Mouse (Mus musculus) midbrain, embryonic 15.5 days (tissue): ENCODE data around the gene Armc5. TPM values are rescaled to one million over a fixed set of nuclear protein-coding genes. Genes with fewer than 3 reads are reported as not detected.

ENCODE experiments used
- ATAC-seq: fragments of 200-750 bp; cut with Nextera tagmentation; replicated peaks from 2 replicates; pipeline ENCODE4 v1.8.0; 2017; ENCODE audit warnings: moderate TSS enrichment
- H3K27ac ChIP-seq: fragments of 300-500 bp; sonication (generic); 2 replicates; pipeline ENCODE4 v1.5.1; 2015; ENCODE audit warnings: mild to moderate bottlenecking, inconsistent platforms
- H3K27me3 ChIP-seq: fragments of 300-500 bp; sonication (generic); replicated peaks from 2 replicates; pipeline ENCODE4 v1.6.1; 2015; ENCODE audit warnings: inconsistent platforms
- H3K36me3 ChIP-seq: fragments of 300-500 bp; sonication (generic); replicated peaks from 2 replicates; pipeline ENCODE4 v1.6.1; 2015; ENCODE audit warnings: inconsistent platforms
- H3K4me1 ChIP-seq: fragments of 300-500 bp; sonication (generic); 2 replicates; pipeline ENCODE4 v1.6.1; 2015; ENCODE audit warnings: inconsistent platforms
- H3K4me2 ChIP-seq: fragments of 300-500 bp; sonication (generic); 2 replicates; pipeline ENCODE4 v1.6.1; 2015; ENCODE audit warnings: inconsistent platforms, mild to moderate bottlenecking, moderate library complexity
- H3K4me3 ChIP-seq: fragments of 300-500 bp; sonication (generic); 2 replicates; pipeline ENCODE4 v1.5.1; 2015; ENCODE audit warnings: mild to moderate bottlenecking, inconsistent platforms
- H3K9ac ChIP-seq: fragments of 300-500 bp; sonication (generic); 2 replicates; pipeline ENCODE4 v1.6.1; 2015; ENCODE audit warnings: mild to moderate bottlenecking, inconsistent platforms
- H3K9me3 ChIP-seq: fragments of 300-500 bp; sonication (generic); 2 replicates; pipeline ENCODE4 v1.6.1; 2016; ENCODE audit warnings: inconsistent platforms
- WGBS: fragments of 180-500 bp; shearing (Covaris S2); methylation state at CpG from one replicate; pipeline ENCODE4 v1.1.7; 2015; ENCODE audit warnings: mixed read lengths; 5-methylcytosine and 5-hydroxymethylcytosine counted together
- polyA plus RNA-seq: library from polyadenylated mRNA; unstranded; fragments of >200 nt; fragmentation: Nextera tagmentation; extraction: Ambion mirVana; gene quantifications from 2 replicates; pipeline ENCODE4 v1.2.1, GENCODE M21; 2015

Armc5 gene
- polyA plus RNA-seq, 1 experiment from 2014 or later, result 14.2 TPM

GRCm38 (mm10) chr7:128236426-128236825, 716 bp upstream of the Armc5 start:
- no peaks in the 10 kb centered on the region for H3K27me3 ChIP-seq
- H3K4me2 ChIP-seq, result no peak overlapping the region; the same call in 1 of the 2 replicates
- no peaks in the 10 kb centered on the region; the same call in 1 of the 2 replicates for H3K36me3 ChIP-seq
- H3K4me3 ChIP-seq, result peak overlapping the region; percentile 69; the same call in 1 of the 2 replicates
- peaks cover 23% of the 10 kb centered on the region for H3K4me1 ChIP-seq
- 92% methylated on average over 13 of the region's 13 CpGs for WGBS
- H3K9me3 ChIP-seq, result no peaks in the 10 kb centered on the region
- no peak overlapping the region for H3K9ac ChIP-seq
- ATAC-seq, result no peak
- H3K27ac ChIP-seq, result peak overlapping the region; percentile 99; the same call in 1 of the 2 replicates

- 0% methylated on average over 25 of the region's 25 CpGs for WGBS
- peak overlapping the region; percentile 93 for H3K4me2 ChIP-seq
- H3K27ac ChIP-seq, result peak overlapping the region; percentile 99
- H3K36me3 ChIP-seq, result peaks cover 2% of the 10 kb centered on the region; the same call in 1 of the 2 replicates
- H3K4me1 ChIP-seq, result peaks cover 23% of the 10 kb centered on the region
- H3K9ac ChIP-seq, result peak overlapping the region; percentile 72
- no peak for ATAC-seq
- H3K9me3 ChIP-seq, result no peaks in the 10 kb centered on the region
- H3K27me3 ChIP-seq, result no peaks in the 10 kb centered on the region
- peak overlapping the region; percentile 69 for H3K4me3 ChIP-seq
These were observed 418 bp downstream of the Armc5 start for GRCm38 (mm10) chr7:128237593-128237926.

DNA sequence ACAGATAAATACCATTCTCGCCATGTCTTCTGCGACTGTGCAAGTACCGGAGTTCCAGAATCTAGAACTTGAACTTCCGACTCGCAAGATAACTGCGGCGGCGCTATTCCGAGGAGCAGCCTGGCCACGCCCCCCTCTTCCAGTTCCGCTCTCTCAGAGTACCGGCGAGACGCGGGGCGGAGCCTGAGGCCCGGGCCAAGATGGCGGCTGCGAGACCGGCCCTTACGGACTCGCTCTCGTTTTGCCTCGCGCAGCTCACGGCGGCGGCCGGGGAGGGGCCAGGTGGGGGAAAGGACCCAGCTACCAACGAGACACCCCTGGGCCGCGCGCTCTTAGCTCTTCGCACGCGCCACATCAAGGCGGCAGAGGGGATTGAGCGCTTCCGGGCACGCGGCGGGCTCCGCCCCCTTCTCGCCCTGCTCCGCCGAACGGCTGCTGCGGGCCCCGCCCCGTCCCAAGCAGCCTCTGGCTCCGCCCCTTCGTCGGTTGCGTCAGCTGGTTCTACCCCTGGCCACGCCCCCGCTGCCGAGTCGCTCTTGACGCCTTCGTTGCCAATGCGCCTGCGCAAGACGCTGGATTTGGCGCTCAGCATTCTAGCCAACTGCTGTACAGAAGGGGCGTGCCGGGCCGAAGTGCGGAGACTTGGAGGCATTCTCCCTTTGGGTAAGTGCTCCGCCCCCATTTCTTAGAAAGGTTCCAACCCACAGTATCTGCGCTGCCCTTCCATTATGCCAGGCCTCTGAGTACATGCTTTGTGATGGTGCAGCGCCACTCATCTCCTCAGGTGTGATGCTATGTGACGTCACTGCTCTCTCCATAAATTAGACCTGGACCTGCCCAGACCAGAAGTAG, 1.0 kb downstream of the Armc5 start, which contains the start of gene 9130023H24Rik:
Gene 9130023H24Rik (minus strand): TSS at position 105 of the 852 bp plus-strand sequence.
- H3K9ac ChIP-seq, result peak within 1 kb of the TSS; percentile 72
- no peaks in the 10 kb centered on the region for H3K27me3 ChIP-seq
- H3K4me1 ChIP-seq, result peaks cover 23% of the 10 kb centered on the region
- peak; percentile 93 for ATAC-seq
- H3K4me3 ChIP-seq, result peak within 1 kb of the TSS; percentile 69
- peak within 1 kb of the TSS; percentile 99 for H3K27ac ChIP-seq
- peak within 1 kb of the TSS; percentile 93 for H3K4me2 ChIP-seq
- WGBS, result under 1% methylated on average over 69 of the region's 72 CpGs
- no peaks in the 10 kb centered on the region for H3K9me3 ChIP-seq
- H3K36me3 ChIP-seq, result peaks cover 4% of the 10 kb centered on the region; the same call in 1 of the 2 replicates

DNA sequence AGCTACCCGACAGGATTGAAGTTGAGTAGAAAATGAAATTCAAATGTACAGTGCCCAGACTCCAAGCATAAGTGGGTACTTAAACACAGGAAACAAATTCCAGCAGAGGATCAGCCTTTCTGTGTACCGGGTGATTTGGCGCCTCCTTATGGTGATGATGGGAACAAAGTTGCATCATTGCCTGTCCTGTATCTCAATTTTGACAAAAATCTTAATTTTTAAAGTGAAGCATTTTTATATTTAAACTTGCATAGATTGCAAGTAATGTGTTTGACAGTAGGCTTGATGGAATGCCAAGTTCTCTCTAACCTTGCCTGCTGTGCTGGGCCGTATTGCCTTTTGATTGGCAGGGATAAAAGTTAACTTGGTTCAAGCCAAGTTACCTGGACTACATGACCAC, 1.8 kb downstream of the Armc5 start:
- H3K4me2 ChIP-seq, result peak overlapping the region; percentile 93
- H3K4me1 ChIP-seq, result peaks cover 23% of the 10 kb centered on the region
- no peak overlapping the region for H3K9ac ChIP-seq
- peak overlapping the region; percentile 69 for H3K4me3 ChIP-seq
- no peaks in the 10 kb centered on the region for H3K27me3 ChIP-seq
- H3K36me3 ChIP-seq, result peaks cover 4% of the 10 kb centered on the region; the same call in 1 of the 2 replicates
- H3K9me3 ChIP-seq, result no peaks in the 10 kb centered on the region
- ATAC-seq, result no peak
- H3K27ac ChIP-seq, result peak overlapping the region; percentile 99; the same call in 1 of the 2 replicates
- 27% methylated on average over 4 of the region's 4 CpGs for WGBS

DNA sequence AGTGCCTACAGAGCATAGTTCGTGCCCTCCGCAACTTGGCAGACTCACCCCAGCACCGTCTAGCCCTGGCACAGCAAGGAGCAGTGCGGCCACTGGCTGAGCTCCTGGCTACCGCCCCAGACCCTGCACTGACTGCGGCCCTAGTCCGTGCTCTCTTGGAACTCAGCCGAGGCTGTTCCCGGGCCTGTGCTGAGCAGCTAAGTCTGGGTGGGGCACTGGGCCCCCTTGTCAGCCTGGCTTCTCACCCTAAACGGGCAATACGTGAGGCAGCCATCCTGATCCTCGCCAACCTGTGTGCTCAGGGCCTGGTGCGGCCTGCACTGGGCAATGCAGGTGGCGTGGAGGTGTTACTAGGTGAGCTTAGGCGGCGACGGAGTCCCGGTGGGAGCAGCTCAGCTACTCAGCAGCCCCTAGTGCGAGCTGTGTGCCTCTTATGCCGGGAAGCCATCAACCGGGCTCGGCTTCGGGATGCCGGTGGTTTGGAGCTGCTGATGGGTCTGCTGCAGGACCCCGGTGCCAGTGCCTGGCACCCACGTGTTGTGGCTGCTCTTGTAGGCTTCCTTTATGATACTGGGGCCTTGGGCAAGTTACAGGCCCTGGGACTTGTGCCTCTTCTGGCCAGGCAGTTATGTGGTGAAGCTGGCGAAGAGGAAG, 3.1 kb downstream of the Armc5 start:
- no peak overlapping the region for H3K4me3 ChIP-seq
- ATAC-seq, result no peak
- 92% methylated on average over 27 of the region's 27 CpGs for WGBS
- no peak overlapping the region for H3K9ac ChIP-seq
- H3K4me1 ChIP-seq, result peaks cover 23% of the 10 kb centered on the region
- H3K36me3 ChIP-seq, result peaks cover 4% of the 10 kb centered on the region; the same call in 1 of the 2 replicates
- no peak overlapping the region for H3K4me2 ChIP-seq
- no peaks in the 10 kb centered on the region for H3K27me3 ChIP-seq
- H3K9me3 ChIP-seq, result no peaks in the 10 kb centered on the region
- H3K27ac ChIP-seq, result no peak overlapping the region

DNA sequence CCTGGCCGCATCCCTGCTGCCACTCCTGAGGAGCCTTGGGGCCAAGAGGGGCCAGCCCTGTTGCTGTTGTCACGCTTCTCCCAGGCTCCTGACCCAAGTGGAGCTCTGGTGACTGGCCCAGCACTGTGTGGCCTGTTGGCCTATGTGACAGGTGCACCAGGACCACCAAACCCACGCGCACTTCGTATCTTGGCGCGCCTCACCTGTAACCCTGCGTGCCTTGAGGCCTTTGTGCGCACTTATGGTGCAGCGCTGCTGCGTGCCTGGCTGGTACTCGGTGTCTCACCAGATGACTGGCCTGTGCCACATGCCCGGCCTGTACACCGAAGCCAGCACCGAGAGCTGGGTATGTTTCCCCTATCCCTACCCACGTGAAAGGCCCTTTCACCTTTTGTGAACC, 5.2 kb downstream of the Armc5 start:
- no peak overlapping the region for H3K9ac ChIP-seq
- no peaks in the 10 kb centered on the region for H3K9me3 ChIP-seq
- H3K4me1 ChIP-seq, result peaks cover 33% of the 10 kb centered on the region
- 95% methylated on average over 16 of the region's 16 CpGs for WGBS
- no peak overlapping the region for H3K27ac ChIP-seq
- H3K27me3 ChIP-seq, result no peaks in the 10 kb centered on the region
- no peak overlapping the region for H3K4me3 ChIP-seq
- H3K4me2 ChIP-seq, result no peak overlapping the region
- peaks cover 4% of the 10 kb centered on the region; the same call in 1 of the 2 replicates for H3K36me3 ChIP-seq
- ATAC-seq, result no peak

GRCm38 (mm10) chr7:128243921-128244320, 6.8 kb downstream of the Armc5 start:
- no peaks in the 10 kb centered on the region for H3K27me3 ChIP-seq
- H3K4me1 ChIP-seq, result peaks cover 31% of the 10 kb centered on the region
- no peaks in the 10 kb centered on the region for H3K9me3 ChIP-seq
- no peak overlapping the region for H3K9ac ChIP-seq
- no peak overlapping the region for H3K4me2 ChIP-seq
- 62% methylated on average over 10 of the region's 10 CpGs for WGBS
- H3K4me3 ChIP-seq, result no peak overlapping the region
- peaks cover 4% of the 10 kb centered on the region; the same call in 1 of the 2 replicates for H3K36me3 ChIP-seq
- no peak for ATAC-seq
- H3K27ac ChIP-seq, result no peak overlapping the region

DNA sequence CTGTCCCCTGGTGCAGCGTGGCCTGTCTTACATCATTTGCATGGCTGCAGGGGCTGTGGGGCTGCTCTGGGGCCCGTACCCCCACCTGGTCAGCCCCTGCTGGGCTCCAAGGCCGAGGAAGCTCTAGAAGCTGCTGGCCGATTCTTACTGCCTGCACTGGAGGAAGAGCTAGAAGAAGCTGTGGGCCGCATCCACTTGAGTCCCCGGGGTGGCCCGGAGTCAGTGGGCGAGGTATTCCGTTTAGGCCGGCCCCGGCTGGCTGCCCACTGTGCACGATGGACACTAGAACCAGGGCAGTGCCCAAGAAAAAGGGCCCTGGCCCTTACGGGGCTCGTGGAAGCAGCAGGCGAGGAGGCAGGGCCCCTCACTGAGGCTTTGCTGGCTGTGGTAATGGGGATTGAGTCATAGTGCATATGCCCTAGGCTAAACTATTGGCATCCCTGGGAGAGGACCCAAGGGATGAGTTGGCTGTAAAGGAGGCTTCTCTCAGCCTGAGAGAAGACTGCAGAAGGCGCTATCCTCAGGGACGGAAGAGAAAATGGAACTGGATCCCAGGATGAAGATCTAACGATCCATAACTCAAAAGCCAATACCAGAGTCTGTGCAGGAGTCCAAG, 7.4 kb downstream of the Armc5 start:
- Histone ChIP-seq H3K36me3 (peaks cover 4% of the 10 kb centered on the region; the same call in 1 of the 2 replicates), H3K9ac (no peak overlapping the region), H3K27ac (no peak overlapping the region), H3K27me3 (no peaks in the 10 kb centered on the region), H3K4me3 (no peak overlapping the region), H3K4me2 (no peak overlapping the region), H3K4me1 (peaks cover 25% of the 10 kb centered on the region), H3K9me3 (no peaks in the 10 kb centered on the region)
- WGBS, result 82% methylated on average over 18 of the region's 18 CpGs
- no peak for ATAC-seq

DNA sequence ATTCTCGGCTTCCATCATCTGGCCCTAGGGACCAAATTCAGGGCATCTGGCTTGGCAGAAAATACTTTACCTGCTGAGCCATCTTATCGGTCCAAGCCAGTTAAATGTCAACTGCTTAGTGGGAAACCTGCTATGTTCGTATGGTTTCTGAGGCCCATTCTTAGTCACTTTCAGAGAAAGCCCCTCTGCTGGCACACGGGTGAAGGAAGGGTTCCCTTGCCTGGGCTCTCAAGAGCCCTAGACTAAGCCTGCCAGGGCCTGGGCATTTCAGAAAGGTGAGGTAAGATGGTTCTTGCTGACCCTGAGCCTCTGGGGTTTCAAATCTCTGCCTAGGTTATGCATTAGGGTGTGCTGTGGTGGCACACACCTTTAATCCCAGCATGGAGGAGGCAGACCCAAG, 8.4 kb downstream of the Armc5 start:
- H3K36me3 ChIP-seq, result peaks cover 4% of the 10 kb centered on the region; the same call in 1 of the 2 replicates
- no peaks in the 10 kb centered on the region for H3K27me3 ChIP-seq
- H3K27ac ChIP-seq, result no peak overlapping the region
- WGBS, result 81% methylated on average over 4 of the region's 4 CpGs
- H3K4me2 ChIP-seq, result no peak overlapping the region
- H3K9me3 ChIP-seq, result no peaks in the 10 kb centered on the region
- H3K4me1 ChIP-seq, result peaks cover 22% of the 10 kb centered on the region
- H3K4me3 ChIP-seq, result no peak overlapping the region
- no peak overlapping the region for H3K9ac ChIP-seq
- no peak for ATAC-seq

DNA sequence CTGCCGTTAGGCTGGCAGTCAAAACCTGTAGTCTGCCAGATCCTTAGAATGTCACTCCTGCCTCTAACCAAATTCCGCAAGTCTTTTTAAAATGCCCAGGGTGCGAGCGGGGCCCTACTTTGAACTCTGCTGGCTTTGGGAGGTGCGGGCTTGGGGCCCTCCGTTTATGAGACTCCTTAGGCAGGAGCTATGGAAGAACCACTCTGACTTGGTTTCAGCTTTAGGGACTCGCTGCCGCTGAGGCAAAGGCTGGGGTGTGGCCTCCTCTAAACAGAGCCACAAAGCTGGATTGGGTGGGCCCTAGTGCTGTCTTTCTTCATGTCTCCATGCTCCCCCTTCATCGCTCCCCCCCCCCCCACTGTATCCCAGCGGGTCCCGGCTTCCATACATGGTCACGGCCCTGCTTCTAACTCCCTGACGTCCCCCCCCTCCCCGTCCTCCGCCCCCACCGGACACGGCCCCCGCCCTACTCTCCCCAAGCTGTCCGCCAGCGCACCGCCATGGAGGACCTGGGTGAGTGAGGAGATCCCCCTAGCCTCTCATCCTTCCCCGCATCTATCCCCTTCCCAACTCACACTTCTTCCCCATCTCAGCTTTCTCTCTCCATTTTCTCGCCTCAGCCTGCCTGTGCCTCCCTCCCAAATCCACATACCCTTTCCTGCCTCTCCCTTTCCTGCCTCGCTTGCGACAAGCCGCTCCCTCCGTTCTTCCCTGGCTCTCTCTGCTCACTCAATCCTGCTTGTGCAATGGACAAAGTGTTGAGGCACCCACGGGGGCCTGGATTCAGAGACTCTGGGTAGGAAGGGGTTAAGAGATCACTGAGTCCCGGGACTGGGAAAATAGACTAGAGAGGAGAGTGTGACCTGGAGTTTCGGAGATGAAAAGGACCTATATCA, 9.6 kb downstream of the Armc5 start, which contains the start of gene Tgfb1i1:
Gene Tgfb1i1 (plus strand): TSS at position 317 of the 896 bp plus-strand sequence.
- Histone ChIP-seq H3K4me1 (peaks cover 18% of the 10 kb centered on the region), H3K9ac (peak within 1 kb of the TSS; percentile 47), H3K27me3 (no peaks in the 10 kb centered on the region), H3K9me3 (no peaks in the 10 kb centered on the region), H3K4me2 (peak within 1 kb of the TSS; percentile 55), H3K4me3 (peak within 1 kb of the TSS; percentile 35), H3K36me3 (0 out of 2 replicates have a peak, but pooled peaks cover 4% of the 10 kb centered on the region), H3K27ac (peak within 1 kb of the TSS; percentile 73)
- under 1% methylated on average over 30 of the region's 30 CpGs for WGBS
- peak; percentile 73 for ATAC-seq

DNA sequence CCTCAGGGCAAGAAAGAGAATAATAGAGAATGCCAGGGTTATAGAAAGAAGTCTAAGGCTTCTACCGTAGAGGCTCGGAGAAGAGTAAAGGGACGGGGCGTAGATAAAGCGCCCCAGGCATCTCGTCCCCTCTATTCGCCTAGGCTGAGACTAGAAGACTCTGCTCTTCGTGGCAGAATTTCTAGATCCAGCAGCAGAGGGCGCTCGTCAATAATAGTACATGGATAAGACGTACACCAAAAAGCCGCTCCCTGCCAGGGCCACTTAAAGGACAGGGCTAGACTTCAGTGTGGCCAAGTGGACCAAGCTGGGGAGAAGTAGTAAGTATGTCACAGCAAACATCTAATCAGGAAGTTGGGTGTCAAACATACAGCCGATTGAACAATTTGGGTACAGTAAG, 10.3 kb downstream of the Armc5 start:
- peak; percentile 81 for ATAC-seq
- 3% methylated on average over 13 of the region's 13 CpGs for WGBS
- H3K9ac ChIP-seq, result peak overlapping the region; percentile 47; the same call in 1 of the 2 replicates
- H3K4me2 ChIP-seq, result peak overlapping the region; percentile 55
- peak overlapping the region; percentile 35 for H3K4me3 ChIP-seq
- H3K4me1 ChIP-seq, result peaks cover 25% of the 10 kb centered on the region
- 0 out of 2 replicates have a peak, but pooled peaks cover 3% of the 10 kb centered on the region for H3K36me3 ChIP-seq
- no peaks in the 10 kb centered on the region for H3K9me3 ChIP-seq
- peak overlapping the region; percentile 73; the same call in 1 of the 2 replicates for H3K27ac ChIP-seq
- H3K27me3 ChIP-seq, result 0 out of 2 replicates have a peak, but pooled peaks cover 3% of the 10 kb centered on the region
